In genomic region chr10:25621747-25622134, GRCm38 (mm10) we compare ENCODE assay signal across 8 mouse cellular contexts.
DNase-seq lines count a peak whose midpoint lies in the region; ATAC-seq and TF ChIP-seq lines count a peak whose summit lies in the region.
"Not testable (repeated sequence)": the region's sequence is repeated elsewhere in the genome, so short reads cannot be mapped to it uniquely, and the experiment has no call there.

No protein-coding gene starts in this region.

- H3K9me3 ChIP-seq in forebrain, embryonic 14.5 days (replicated peaks; ENCODE audit: control insufficient read depth, low read length); hindbrain, embryonic 14.5 days (ENCODE audit: control insufficient read depth, low read length); kidney, embryonic 14.5 days (ENCODE audit: control insufficient read depth, low read length); limb, embryonic 14.5 days (ENCODE audit: control insufficient read depth, low read length); lung, postnatal 0 days (ENCODE audit: low read length); midbrain, postnatal 0 days (ENCODE audit: low read length); stomach, postnatal 0 days (ENCODE audit: control insufficient read depth, low read length): not testable (repeated sequence)

- H3K36me3 ChIP-seq in forebrain, embryonic 14.5 days (ENCODE audit: control insufficient read depth, insufficient read depth, low read length); hindbrain, embryonic 14.5 days (replicated peaks; ENCODE audit: control insufficient read depth, insufficient read depth); kidney, embryonic 14.5 days (ENCODE audit: control insufficient read depth, insufficient read depth, low read length); limb, embryonic 14.5 days (ENCODE audit: control insufficient read depth, insufficient read depth, low read length); lung, postnatal 0 days (ENCODE audit: insufficient read depth, low read length); midbrain, postnatal 0 days (ENCODE audit: insufficient read depth, low read length); stomach, postnatal 0 days (ENCODE audit: control insufficient read depth, insufficient read depth, low read length): not testable (repeated sequence)

- not testable (repeated sequence) for H3K9ac ChIP-seq in forebrain, embryonic 14.5 days (ENCODE audit: low read length); hindbrain, embryonic 14.5 days; kidney, embryonic 14.5 days (ENCODE audit: low read depth, low read length); limb, embryonic 14.5 days (ENCODE audit: low read depth, low read length, severe bottlenecking); lung, postnatal 0 days (replicated peaks; ENCODE audit: low read depth); midbrain, postnatal 0 days (replicated peaks; ENCODE audit: low read length, poor library complexity, severe bottlenecking); stomach, postnatal 0 days (ENCODE audit: low read length)

- peak; percentile 52; the same call in 1 of the 2 replicates for ATAC-seq in forebrain, embryonic 14.5 days
- ATAC-seq in hindbrain, embryonic 14.5 days (ENCODE audit: low FRiP score), result peak; percentile 43; the same call in 1 of the 2 replicates
- ATAC-seq in kidney, embryonic 14.5 days (ENCODE audit: low FRiP score, low TSS enrichment), result 0 out of 2 replicates have a peak, but pooled peaks have one; percentile 4
- ATAC-seq in limb, embryonic 14.5 days (ENCODE audit: low FRiP score, low read depth), result 0 out of 2 replicates have a peak, but pooled peaks have one; percentile 30
- not testable (repeated sequence) for ATAC-seq in lung, postnatal 0 days; stomach, postnatal 0 days (ENCODE audit: low FRiP score, low TSS enrichment)
- ATAC-seq in midbrain, postnatal 0 days (ENCODE audit: low FRiP score), result peak; percentile 25; the same call in 1 of the 2 replicates

- peak overlapping the region; percentile 16; the same call in 1 of the 2 replicates for H3K4me2 ChIP-seq in forebrain, embryonic 14.5 days (ENCODE audit: low read length)
- H3K4me2 ChIP-seq in hindbrain, embryonic 14.5 days (replicated peaks); kidney, embryonic 14.5 days (replicated peaks; ENCODE audit: low read depth, low read length); limb, embryonic 14.5 days (replicated peaks; ENCODE audit: low read depth, low read length, severe bottlenecking): not testable (repeated sequence)
- 0 out of 2 replicates have a peak overlapping the region, but pooled peaks have one; percentile 5 for H3K4me2 ChIP-seq in lung, postnatal 0 days (replicated peaks; ENCODE audit: low read depth, low read length)
- peak overlapping the region; percentile 20; the same call in 1 of the 2 replicates for H3K4me2 ChIP-seq in midbrain, postnatal 0 days (ENCODE audit: low read depth, low read length, poor library complexity, severe bottlenecking)
- peak overlapping the region; percentile 17; the same call in 1 of the 2 replicates for H3K4me2 ChIP-seq in stomach, postnatal 0 days (replicated peaks; ENCODE audit: low read depth)

- not testable (repeated sequence) for H3K4me1 ChIP-seq in forebrain, embryonic 14.5 days (ENCODE audit: control insufficient read depth, insufficient read depth, low read length); hindbrain, embryonic 14.5 days (replicated peaks; ENCODE audit: control insufficient read depth, insufficient read depth, low read length); kidney, embryonic 14.5 days (ENCODE audit: control insufficient read depth, insufficient read depth, low read length); limb, embryonic 14.5 days (ENCODE audit: control insufficient read depth, insufficient read depth, low read length); lung, postnatal 0 days (ENCODE audit: insufficient read depth, low read depth, low read length); midbrain, postnatal 0 days (ENCODE audit: insufficient read depth, low read length); stomach, postnatal 0 days (replicated peaks; ENCODE audit: control insufficient read depth, insufficient read depth)

- TF ChIP-seq EP300 in lung, postnatal 0 days (IDR thresholded peaks at IDR 0.05); stomach, postnatal 0 days (optimal IDR thresholded peaks at IDR 0.05): not testable (repeated sequence)

- TF ChIP-seq POLR2A in limb, embryonic 14.5 days (IDR thresholded peaks at IDR 0.05; ENCODE audit: borderline replicate concordance, extremely low read depth, insufficient read depth, insufficient read length), result not testable (repeated sequence)

- not testable (repeated sequence) for H3K4me3 ChIP-seq in forebrain, embryonic 14.5 days (ENCODE audit: low read depth, low read length); hindbrain, embryonic 14.5 days (replicated peaks; ENCODE audit: low read length); kidney, embryonic 14.5 days (ENCODE audit: low read length); limb, embryonic 14.5 days (replicated peaks; ENCODE audit: low read length); lung, postnatal 0 days (ENCODE audit: low read depth, low read length); midbrain, postnatal 0 days (ENCODE audit: low read depth, low read length); stomach, postnatal 0 days (ENCODE audit: low read depth, low read length)

- not testable (repeated sequence) for TF ChIP-seq CTCF in lung, postnatal 0 days (IDR thresholded peaks at IDR 0.05); midbrain, postnatal 0 days (IDR thresholded peaks at IDR 0.05); stomach, postnatal 0 days (IDR thresholded peaks at IDR 0.05; ENCODE audit: low read depth)

- H3K27me3 ChIP-seq in forebrain, embryonic 14.5 days (replicated peaks; ENCODE audit: control insufficient read depth, insufficient read depth, low read length); hindbrain, embryonic 14.5 days (ENCODE audit: control insufficient read depth, insufficient read depth, low read length); kidney, embryonic 14.5 days (ENCODE audit: control insufficient read depth, insufficient read depth, low read length); limb, embryonic 14.5 days (ENCODE audit: control insufficient read depth, insufficient read depth, low read length); lung, postnatal 0 days (replicated peaks; ENCODE audit: insufficient read depth, low read length); midbrain, postnatal 0 days (ENCODE audit: insufficient read depth, low read length); stomach, postnatal 0 days (ENCODE audit: control insufficient read depth, insufficient read depth, low read length): not testable (repeated sequence)

- peak; percentile 3 for DNase-seq in adrenal gland, adult 2 months
- not testable (repeated sequence) for DNase-seq in forebrain, embryonic 14.5 days (ENCODE audit: low spot score); hindbrain, embryonic 14.5 days (ENCODE audit: low spot score); limb, embryonic 14.5 days (ENCODE audit: low spot score); lung, postnatal 0 days (ENCODE audit: low spot score); midbrain, postnatal 0 days (ENCODE audit: low spot score); stomach, postnatal 0 days (ENCODE audit: low spot score)

- H3K27ac ChIP-seq in forebrain, embryonic 14.5 days (ENCODE audit: low read depth, low read length); kidney, embryonic 14.5 days (ENCODE audit: low read depth, low read length); limb, embryonic 14.5 days (replicated peaks; ENCODE audit: low read depth, low read length); lung, postnatal 0 days (ENCODE audit: low read length); stomach, postnatal 0 days (replicated peaks): not testable (repeated sequence)
- peak overlapping the region; percentile 4; the same call in 1 of the 2 replicates for H3K27ac ChIP-seq in hindbrain, embryonic 14.5 days
- H3K27ac ChIP-seq in midbrain, postnatal 0 days (ENCODE audit: low read depth, low read length), result 0 out of 2 replicates have a peak overlapping the region, but pooled peaks have one; percentile 51

- WGBS in forebrain, embryonic 14.5 days, result 13% methylated on average over 1 of the region's 1 CpGs
- WGBS in hindbrain, embryonic 14.5 days, result 50% methylated on average over 1 of the region's 1 CpGs
- 78% methylated on average over 1 of the region's 1 CpGs for WGBS in kidney, embryonic 14.5 days
- WGBS in limb, embryonic 14.5 days, result 35% methylated on average over 1 of the region's 1 CpGs
- 67% methylated on average over 1 of the region's 1 CpGs for WGBS in lung, postnatal 0 days
- WGBS in midbrain, postnatal 0 days, result 35% methylated on average over 1 of the region's 1 CpGs
- 29% methylated on average over 1 of the region's 1 CpGs for WGBS in stomach, postnatal 0 days
